Mouse (Mus musculus): ENCODE measurements at regions not wholly inside any gene's neighbourhood (a gene's known extent, or its start where the extent isn't known, plus 50 kb on each side); places are given as distances from the start of the nearest gene placed in this dataset.
A peak's percentile ranks its signal among the peaks of the same experiment; 100 is the strongest.

- no peak for DNase-seq (ENCODE audit: inconsistent age in 2 of 2, low spot score in 1 of 2)
Measured at GRCm38 (mm10) chr4:134990651-134991050, 60.0 kb downstream of the Syf2 start.

- DNase-seq (ENCODE audit: inconsistent age in 2 of 2, low spot score in 1 of 2), result no peak
Measured at GRCm38 (mm10) chr4:134993526-134994122, 62.9 kb downstream of the Syf2 start.

DNA sequence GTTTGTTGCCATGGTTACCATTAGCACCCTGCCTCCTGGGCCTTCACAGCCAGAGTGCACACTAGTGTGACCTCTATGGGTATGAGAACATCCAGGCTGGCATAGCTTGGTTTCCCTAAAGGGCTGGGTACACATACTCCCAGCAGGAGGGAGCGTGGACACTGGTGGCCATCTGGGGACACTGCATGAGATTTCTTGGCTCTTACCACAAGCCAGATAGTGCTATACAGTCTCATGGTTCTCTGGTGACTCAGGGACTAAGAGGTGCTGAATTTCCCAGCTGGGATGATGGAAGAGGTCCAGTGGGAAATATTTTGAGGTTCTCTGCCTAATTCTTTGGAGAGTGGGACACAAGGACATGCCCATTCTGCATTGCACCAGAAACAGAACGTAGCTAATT, 63.5 kb downstream of the Syf2 start:
- DNase-seq (ENCODE audit: inconsistent age in 2 of 2, low spot score in 1 of 2), result no peak

GRCm38 (mm10) chr4:134994648-134995047, 64.0 kb downstream of the Syf2 start:
- DNase-seq (ENCODE audit: inconsistent age in 2 of 2, low spot score in 1 of 2), result no peak

DNA sequence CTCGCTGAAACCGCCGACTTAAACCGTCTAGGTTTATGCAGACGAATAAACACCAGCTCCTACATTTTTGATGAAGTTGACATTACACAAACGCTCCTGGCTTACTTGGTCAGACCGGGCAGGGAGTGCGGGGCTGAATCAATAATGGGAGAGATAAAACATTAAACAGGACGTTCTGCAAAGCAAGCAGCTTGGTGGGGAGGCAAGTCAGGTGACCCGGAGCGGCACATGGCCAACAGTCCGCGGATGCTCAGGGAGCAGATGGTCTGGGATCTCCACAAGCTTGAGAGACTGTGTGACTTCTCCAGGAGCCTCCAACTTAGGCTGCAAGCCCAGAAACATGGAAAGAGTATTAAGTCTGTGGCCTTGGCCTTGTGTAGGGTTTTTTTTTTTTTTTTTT, 64.4 kb downstream of the Syf2 start:
- DNase-seq (ENCODE audit: inconsistent age in 2 of 2, low spot score in 1 of 2), result peak; percentile 14 to 45

DNA sequence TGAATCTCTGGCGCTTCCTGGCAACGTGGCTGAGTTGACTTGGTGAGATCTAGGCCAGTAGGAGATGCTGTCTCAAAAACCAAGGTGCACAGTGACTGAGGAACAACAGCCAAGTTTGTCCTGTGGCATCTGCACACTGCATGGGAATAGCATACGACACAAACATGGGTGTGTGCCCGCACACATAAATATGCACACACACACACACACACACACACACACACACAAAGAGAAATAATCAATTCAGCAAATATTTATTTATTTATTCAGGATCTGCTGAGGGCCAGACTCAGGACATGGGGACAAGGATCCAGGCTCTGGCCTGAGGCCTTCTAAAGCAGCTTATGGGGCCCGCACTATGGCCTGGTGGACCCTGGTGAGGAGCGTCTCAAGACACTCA, 65.4 kb downstream of the Syf2 start:
- DNase-seq (ENCODE audit: inconsistent age in 2 of 2, low spot score in 1 of 2), result no peak

- peak; percentile 24 to 72 for DNase-seq (ENCODE audit: inconsistent age in 2 of 2, low spot score in 1 of 2)
Measured at GRCm38 (mm10) chr4:134997461-134998434, 67.0 kb downstream of the Syf2 start.

GRCm38 (mm10) chr4:134998928-134999658, 68.4 kb downstream of the Syf2 start:
- peak in 1 of 2 experiments; percentile 70 for DNase-seq (ENCODE audit: inconsistent age in 2 of 2, low spot score in 1 of 2)

- DNase-seq (ENCODE audit: inconsistent age in 2 of 2, low spot score in 1 of 2), result no peak
Measured at GRCm38 (mm10) chr4:135002091-135002925, 71.6 kb downstream of the Syf2 start.

GRCm38 (mm10) chr4:135011365-135011764, 80.7 kb downstream of the Syf2 start:
- no peak for DNase-seq (ENCODE audit: inconsistent age in 2 of 2, low spot score in 1 of 2)

GRCm38 (mm10) chr4:135012945-135013344, 82.2 kb downstream of the Syf2 start:
- no peak for DNase-seq (ENCODE audit: inconsistent age in 2 of 2, low spot score in 1 of 2)

GRCm38 (mm10) chr4:135013932-135014331, 83.2 kb downstream of the Syf2 start:
- no peak for DNase-seq (ENCODE audit: inconsistent age in 2 of 2, low spot score in 1 of 2)

DNA sequence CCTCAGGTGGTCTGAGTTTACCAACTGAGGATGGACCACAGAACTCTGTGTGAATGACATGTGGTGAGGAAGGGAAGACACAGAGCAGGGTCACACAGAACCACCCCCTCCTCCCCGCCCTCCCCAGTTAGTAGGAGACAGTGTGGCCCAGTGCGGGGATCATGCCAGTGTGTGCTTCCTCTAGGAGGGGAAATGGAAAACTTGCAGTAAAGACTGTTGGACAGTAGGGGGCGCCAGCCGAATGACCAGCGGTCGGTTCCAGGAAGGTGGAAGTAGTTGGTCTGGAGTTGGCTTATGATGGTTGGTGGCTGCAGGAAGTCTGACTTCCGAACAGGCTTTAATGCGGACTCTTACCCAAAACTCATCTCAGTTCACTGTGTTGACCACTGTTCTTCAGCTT, 87.3 kb downstream of the Syf2 start:
- peak; percentile 57 to 85 for DNase-seq (ENCODE audit: inconsistent age in 2 of 2, low spot score in 1 of 2)

DNA sequence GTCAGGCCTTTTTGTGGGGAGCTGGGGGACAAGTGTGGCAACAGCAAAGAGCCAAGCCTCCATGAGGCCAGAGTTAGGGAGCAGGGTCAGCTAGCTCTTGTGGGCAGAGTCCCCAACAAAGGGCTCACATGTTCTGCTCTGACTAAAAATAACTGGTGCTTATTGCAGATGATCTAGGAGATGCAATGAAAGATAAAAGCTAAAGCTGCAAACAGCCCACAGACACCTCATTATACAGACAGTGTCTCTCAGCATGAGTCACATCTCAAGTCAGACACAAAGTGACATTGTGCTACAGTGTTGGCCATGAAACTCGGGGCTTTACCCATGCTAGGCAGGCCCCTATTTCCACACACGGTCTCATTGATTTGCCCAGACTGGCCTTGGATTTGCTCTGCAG, 88.4 kb downstream of the Syf2 start:
- peak in 1 of 2 experiments; percentile 38 for DNase-seq (ENCODE audit: inconsistent age in 2 of 2, low spot score in 1 of 2)

GRCm38 (mm10) chr4:135020262-135020991, 89.7 kb downstream of the Syf2 start:
- DNase-seq (ENCODE audit: inconsistent age in 2 of 2, low spot score in 1 of 2), result no peak

DNA sequence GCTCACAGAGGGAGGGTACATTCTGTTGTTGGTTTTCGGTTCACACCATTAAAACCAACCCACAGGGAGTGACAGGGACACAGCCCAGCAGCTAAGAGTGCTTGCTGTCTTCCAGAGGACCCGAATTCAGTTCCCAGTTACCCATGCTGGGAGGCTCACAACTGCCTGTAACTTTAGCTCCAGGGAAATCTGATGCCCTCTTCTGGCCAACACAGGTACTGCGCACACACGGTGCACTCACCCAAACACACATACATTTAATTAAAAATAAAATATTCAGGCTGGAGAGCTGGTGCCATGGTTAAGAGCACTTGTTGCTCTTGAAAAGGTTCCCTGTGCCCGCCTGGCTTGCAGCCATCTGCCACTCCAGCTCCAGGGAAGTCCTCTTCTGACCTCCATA, 92.5 kb downstream of the Syf2 start:
- DNase-seq (ENCODE audit: inconsistent age in 2 of 2, low spot score in 1 of 2), result no peak

GRCm38 (mm10) chr4:135025802-135026201, 94.7 kb upstream of the Runx3 start:
- peak in 1 of 2 experiments; percentile 33 for DNase-seq (ENCODE audit: inconsistent age in 2 of 2, low spot score in 1 of 2)

- peak in 1 of 2 experiments; percentile 44 for DNase-seq (ENCODE audit: inconsistent age in 2 of 2, low spot score in 1 of 2)
Measured at GRCm38 (mm10) chr4:135027136-135027535, 93.3 kb upstream of the Runx3 start.

DNA sequence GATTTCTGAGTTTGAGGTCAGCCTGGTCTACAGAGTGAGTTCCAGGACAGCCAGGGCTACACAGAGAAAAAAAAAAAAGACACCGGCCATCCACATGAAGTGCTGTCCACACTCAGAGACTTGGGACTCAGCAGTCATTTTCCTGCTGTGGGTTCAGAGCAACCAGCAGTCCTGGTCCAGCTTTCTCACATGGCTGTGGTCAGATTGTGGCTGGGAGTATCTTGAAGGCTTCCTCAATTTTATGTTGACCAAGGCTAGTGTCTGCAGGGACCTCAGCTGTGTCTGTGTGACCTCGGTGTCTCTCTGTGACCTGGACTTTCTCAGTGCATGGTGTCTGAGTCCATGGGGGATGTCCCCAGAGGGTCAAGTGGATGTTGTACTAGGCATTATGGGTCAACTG, 90.7 kb upstream of the Runx3 start:
- no peak for DNase-seq (ENCODE audit: inconsistent age in 2 of 2, low spot score in 1 of 2)

- no peak for DNase-seq (ENCODE audit: inconsistent age in 2 of 2, low spot score in 1 of 2)
Measured at GRCm38 (mm10) chr4:135032461-135032860, 88.0 kb upstream of the Runx3 start.
